Mouse (Mus musculus): ENCODE data around the gene Zfp622. TPM values are rescaled to one million over a fixed set of nuclear protein-coding genes. Genes with fewer than 3 reads are reported as not detected.
"Not testable (repeated sequence)": the region's sequence is repeated elsewhere in the genome, so short reads cannot be mapped to it uniquely, and the experiment has no call there.

Zfp622 gene
- total and polyA plus RNA-seq, 3 experiments, result 65.6 to 146 (median 84.3) TPM

DNA sequence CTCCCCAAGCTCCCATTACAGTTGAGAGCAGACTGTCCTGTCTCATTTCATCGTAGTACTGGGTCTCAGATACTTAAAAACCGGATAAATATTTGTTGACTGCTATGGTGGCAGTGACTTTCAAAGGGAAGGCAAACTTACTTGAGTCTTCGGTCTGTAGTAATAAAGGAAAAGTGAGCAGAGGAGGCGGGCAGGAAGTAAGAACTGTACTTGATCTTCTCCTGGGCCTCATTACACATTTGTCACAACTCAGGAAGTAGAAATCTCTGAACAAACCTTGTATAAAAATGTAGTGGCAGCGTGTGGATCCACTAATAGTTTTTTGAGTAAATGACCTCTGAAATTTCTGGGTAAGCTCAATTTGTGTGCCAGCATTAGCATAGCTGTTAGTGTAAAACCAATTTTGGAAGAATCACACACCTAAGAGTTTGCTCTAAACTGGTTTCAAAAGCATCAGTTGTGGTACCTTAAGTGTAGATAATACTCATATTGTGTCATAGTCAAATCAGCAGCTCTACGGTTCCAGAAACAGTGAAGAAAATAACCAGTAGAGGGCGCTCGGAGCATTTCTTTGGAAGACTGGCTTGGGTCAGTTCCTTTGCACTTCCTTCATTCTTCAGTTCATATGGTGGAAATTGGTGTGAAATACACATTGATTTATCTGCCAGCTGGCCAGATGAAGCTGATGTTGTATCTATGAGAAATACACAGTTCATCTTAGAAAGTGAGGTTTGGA lies 9.0 kb downstream of the Zfp622 start:
- DNase-seq (ENCODE audit: extremely low read depth), result peak; percentile 87
- dilution Hi-C loops (cut with MboI; ENCODE audit: extremely low pct_ligation_motif_present, extremely low pct_unique_long_range_greater_than_20kb, low sequenced_read_pairs), result no loop called here
- Histone ChIP-seq H3K9ac (ENCODE audit: insufficient read depth, low read depth) (no peak overlapping the region), H3K4me2 (ENCODE audit: insufficient read depth, low read depth, poor library complexity, severe bottlenecking) (no peak overlapping the region), H3K4me1 (ENCODE audit: control insufficient read depth in 1 of 2, insufficient read depth in 2 of 2) (peaks cover 3 to 35% of the 10 kb centered on the region in 2 experiments), H3K36me3 (replicated peaks in 1 of 2; ENCODE audit: control insufficient read depth in 1 of 2, insufficient read depth in 1 of 2, low read length in 1 of 2) (peaks cover 62 to 97% of the 10 kb centered on the region in 2 experiments), H3K27ac (ENCODE audit: insufficient read depth, low read depth) (no peak overlapping the region), H3K9me3 (replicated peaks; ENCODE audit: low read length) (no peaks in the 10 kb centered on the region), H3K27me3 (replicated peaks) (no peaks in the 10 kb centered on the region), H3K4me3 (replicated peaks in 1 of 3; ENCODE audit: low read depth in 2 of 3, low read length in 2 of 3, poor library complexity in 1 of 3) (no peak overlapping the region), H3K79me2 (replicated peaks; ENCODE audit: control insufficient read depth, extremely low read depth, insufficient read depth, poor library complexity, severe bottlenecking) (peaks cover 36% of the 10 kb centered on the region)
- TF ChIP-seq CTCF (conservative IDR thresholded peaks at IDR 0.05 in 1 of 2, IDR thresholded peaks at IDR 0.05 in 1 of 2; ENCODE audit: low read depth in 2 of 2, low read length in 2 of 2) (peak; percentile 70 to 83), NRF1 (IDR thresholded peaks at IDR 0.05; ENCODE audit: low read depth, low read length) (no peak), SMC3 (IDR thresholded peaks at IDR 0.05; ENCODE audit: low read depth, low read length) (peak; percentile 66), RCOR1 (conservative IDR thresholded peaks at IDR 0.05; ENCODE audit: low read depth, low read length) (no peak), RAD21 (IDR thresholded peaks at IDR 0.05; ENCODE audit: low read depth, low read length) (peak; percentile 82), KAT2A (IDR thresholded peaks at IDR 0.05; ENCODE audit: insufficient replicate concordance, low read length) (no peak), E2F4 (IDR thresholded peaks at IDR 0.05; ENCODE audit: insufficient replicate concordance, low read depth, low read length) (no peak), TBP (conservative IDR thresholded peaks at IDR 0.05; ENCODE audit: low read depth, low read length) (no peak)
- in situ Hi-C loops (cut with MboI; ENCODE audit: low pct_ligation_motif_present, low pct_unique_long_range_greater_than_20kb, low sequenced_read_pairs), result no loop called here

GRCm38 (mm10) chr15:25995521-25995920 lies 11.4 kb downstream of the Zfp622 start:
- TF ChIP-seq CTCF (conservative IDR thresholded peaks at IDR 0.05 in 1 of 2, IDR thresholded peaks at IDR 0.05 in 1 of 2; ENCODE audit: low read depth in 2 of 2, low read length in 2 of 2), result peak; percentile 25 to 71; a peak in 2 of 4 replicates
- TF ChIP-seq ELF1 (IDR thresholded peaks at IDR 0.05; ENCODE audit: low read depth, low read length), result no peak
- TF ChIP-seq SMC3 (IDR thresholded peaks at IDR 0.05; ENCODE audit: low read depth, low read length), result peak; percentile 63
- TF ChIP-seq RAD21 (IDR thresholded peaks at IDR 0.05; ENCODE audit: low read depth, low read length), result peak; percentile 79
- TF ChIP-seq MYC (IDR thresholded peaks at IDR 0.05; ENCODE audit: low read depth, low read length), result no peak
- no peak for TF ChIP-seq EP300 (IDR thresholded peaks at IDR 0.05; ENCODE audit: low read length)
- 0 out of 2 replicates have a peak, but pooled peaks have one; percentile 22 for TF ChIP-seq JUND (conservative IDR thresholded peaks at IDR 0.05; ENCODE audit: low read depth, low read length)
- no peak for TF ChIP-seq TCF12 (IDR thresholded peaks at IDR 0.05; ENCODE audit: low read depth, low read length)
- no peak for TF ChIP-seq CHD2 (IDR thresholded peaks at IDR 0.05; ENCODE audit: low read length)
- TF ChIP-seq CHD1 (IDR thresholded peaks at IDR 0.05; ENCODE audit: low read depth, low read length), result no peak
- TF ChIP-seq BHLHE40 (IDR thresholded peaks at IDR 0.05; ENCODE audit: low read depth, low read length), result no peak
- no peak for TF ChIP-seq MAX (IDR thresholded peaks at IDR 0.05; ENCODE audit: low read length)
- Histone ChIP-seq H3K27me3 (replicated peaks) (no peaks in the 10 kb centered on the region), H3K4me2 (ENCODE audit: insufficient read depth, low read depth, poor library complexity, severe bottlenecking) (no peak overlapping the region), H3K27ac (ENCODE audit: insufficient read depth, low read depth) (no peak overlapping the region), H3K79me2 (replicated peaks; ENCODE audit: control insufficient read depth, extremely low read depth, insufficient read depth, poor library complexity, severe bottlenecking) (peaks cover 18% of the 10 kb centered on the region), H3K36me3 (replicated peaks in 1 of 2; ENCODE audit: control insufficient read depth in 1 of 2, insufficient read depth in 1 of 2, low read length in 1 of 2) (peaks cover 54 to 81% of the 10 kb centered on the region in 2 experiments), H3K4me1 (ENCODE audit: control insufficient read depth in 1 of 2, insufficient read depth in 2 of 2) (peaks cover under 1 to 14% of the 10 kb centered on the region in 2 experiments), H3K9me3 (replicated peaks; ENCODE audit: low read length) (no peaks in the 10 kb centered on the region), H3K4me3 (replicated peaks in 1 of 3; ENCODE audit: low read depth in 2 of 3, low read length in 2 of 3, poor library complexity in 1 of 3) (no peak overlapping the region), H3K9ac (ENCODE audit: insufficient read depth, low read depth) (no peak overlapping the region)
- in situ Hi-C loops (cut with MboI; ENCODE audit: low pct_ligation_motif_present, low pct_unique_long_range_greater_than_20kb, low sequenced_read_pairs), result no loop called here
- dilution Hi-C loops (cut with MboI; ENCODE audit: extremely low pct_ligation_motif_present, extremely low pct_unique_long_range_greater_than_20kb, low sequenced_read_pairs), result no loop called here
- peak; percentile 52 for DNase-seq (ENCODE audit: extremely low read depth)

- DNase-seq (ENCODE audit: extremely low read depth); H3K4me2 ChIP-seq (ENCODE audit: insufficient read depth, low read depth, poor library complexity, severe bottlenecking); H3K79me2 ChIP-seq (replicated peaks; ENCODE audit: control insufficient read depth, extremely low read depth, insufficient read depth, poor library complexity, severe bottlenecking); in situ Hi-C loops (cut with MboI; ENCODE audit: low pct_ligation_motif_present, low pct_unique_long_range_greater_than_20kb, low sequenced_read_pairs); H3K4me1 ChIP-seq (ENCODE audit: control insufficient read depth in 1 of 2, insufficient read depth in 2 of 2); dilution Hi-C loops (cut with MboI; ENCODE audit: extremely low pct_ligation_motif_present, extremely low pct_unique_long_range_greater_than_20kb, low sequenced_read_pairs); H3K4me3 ChIP-seq (replicated peaks in 1 of 3; ENCODE audit: low read depth in 2 of 3, low read length in 2 of 3, poor library complexity in 1 of 3); H3K27ac ChIP-seq (ENCODE audit: insufficient read depth, low read depth); H3K9ac ChIP-seq (ENCODE audit: insufficient read depth, low read depth); H3K9me3 ChIP-seq (replicated peaks; ENCODE audit: low read length); H3K27me3 ChIP-seq (replicated peaks): not testable (repeated sequence)
- peaks cover 27 to 42% of the 10 kb centered on the region in 2 experiments for H3K36me3 ChIP-seq (replicated peaks in 1 of 2; ENCODE audit: control insufficient read depth in 1 of 2, insufficient read depth in 1 of 2, low read length in 1 of 2)
Measured at GRCm38 (mm10) chr15:25999545-25999944, 15.4 kb downstream of the Zfp622 start.
